Mouse (Mus musculus) CD4-positive, CD25-positive, alpha-beta regulatory T cell (primary cell): Measurements from ENCODE around the gene Pnn. TPM values are rescaled to one million over a fixed set of nuclear protein-coding genes. Genes with fewer than 3 reads are reported as not detected.

Source experiments
- polyA plus RNA-seq: library from polyadenylated mRNA; unstranded; fragments of 100-300 nt; shearing (Covaris generic); gene quantifications from one replicate; pipeline ENCODE4 v1.2.1, GENCODE M21; 2017

Pnn gene
- 121 TPM for polyA plus RNA-seq

DNA sequence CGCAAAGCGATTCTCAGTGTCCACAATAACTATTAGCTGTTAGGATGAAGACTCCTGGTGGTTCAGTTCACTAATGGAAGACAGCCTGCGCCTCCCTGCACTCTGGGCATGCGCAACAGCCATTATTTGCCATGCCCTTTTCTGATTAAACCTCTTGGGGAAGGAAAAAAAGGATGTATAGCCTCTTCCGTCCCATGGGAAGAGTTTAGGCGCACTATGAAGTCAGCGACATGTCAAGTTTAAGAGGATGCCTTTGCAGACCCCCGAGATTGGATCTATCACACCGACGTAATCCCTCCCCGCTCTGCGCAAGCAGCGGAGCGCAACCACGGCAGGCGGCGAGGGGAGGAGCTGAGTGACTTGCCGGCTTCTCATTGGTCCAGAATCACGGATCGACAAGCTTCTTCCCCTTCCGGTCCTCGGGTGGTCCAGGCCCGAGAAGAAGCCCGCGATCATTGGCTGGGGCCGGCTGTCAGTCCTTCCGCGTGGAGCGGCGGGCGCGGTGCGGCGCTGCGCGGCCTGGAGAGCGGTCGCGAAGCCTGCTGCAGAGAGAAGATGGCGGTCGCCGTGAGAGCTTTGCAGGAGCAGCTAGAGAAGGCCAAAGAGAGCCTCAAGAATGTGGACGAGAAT, at the start of gene Pnn:
Gene Pnn (plus strand): TSS at position 437 of the 630 bp plus-strand sequence.

GRCm38 (mm10) chr12:59060993-59061595, 5.6 kb upstream of the Pnn start, which contains the start of gene Trappc6b:
Trappc6b (minus strand) TSS chr12:59061472.

GRCm38 (mm10) chr12:59095104-59096025, 28.7 kb downstream of the Pnn start, which contains the start of gene Mia2:
Mia2 (plus strand) TSS chr12:59095799.

Other genes starting within 250 kb of the Pnn start
- 28.7 TPM for gene Sec23a, start 54.9 kb upstream of the Pnn start, polyA plus RNA-seq
- gene Gemin2, start 53.5 kb upstream of the Pnn start, polyA plus RNA-seq, result 27.2 TPM
- gene Trappc6b, start 5.4 kb upstream of the Pnn start, polyA plus RNA-seq, result 105 TPM
- 162 TPM for gene Mia2, start 28.9 kb downstream of the Pnn start, polyA plus RNA-seq
- 31.4 TPM for gene Fbxo33, start 152.8 kb downstream of the Pnn start, polyA plus RNA-seq